Mouse (Mus musculus) T-helper 2 cell (primary cell): ENCODE measurements around the gene Ufm1.

ENCODE experiments used
- in situ Hi-C: fragments of 300-600 bp; cut with MboI, MseI; formaldehyde crosslinking; loops from one replicate; pipeline ENCODE4 v1.15.1; 2025; ENCODE audit warnings: high pct_unique_total_duplicates

Ufm1 gene

DNA sequence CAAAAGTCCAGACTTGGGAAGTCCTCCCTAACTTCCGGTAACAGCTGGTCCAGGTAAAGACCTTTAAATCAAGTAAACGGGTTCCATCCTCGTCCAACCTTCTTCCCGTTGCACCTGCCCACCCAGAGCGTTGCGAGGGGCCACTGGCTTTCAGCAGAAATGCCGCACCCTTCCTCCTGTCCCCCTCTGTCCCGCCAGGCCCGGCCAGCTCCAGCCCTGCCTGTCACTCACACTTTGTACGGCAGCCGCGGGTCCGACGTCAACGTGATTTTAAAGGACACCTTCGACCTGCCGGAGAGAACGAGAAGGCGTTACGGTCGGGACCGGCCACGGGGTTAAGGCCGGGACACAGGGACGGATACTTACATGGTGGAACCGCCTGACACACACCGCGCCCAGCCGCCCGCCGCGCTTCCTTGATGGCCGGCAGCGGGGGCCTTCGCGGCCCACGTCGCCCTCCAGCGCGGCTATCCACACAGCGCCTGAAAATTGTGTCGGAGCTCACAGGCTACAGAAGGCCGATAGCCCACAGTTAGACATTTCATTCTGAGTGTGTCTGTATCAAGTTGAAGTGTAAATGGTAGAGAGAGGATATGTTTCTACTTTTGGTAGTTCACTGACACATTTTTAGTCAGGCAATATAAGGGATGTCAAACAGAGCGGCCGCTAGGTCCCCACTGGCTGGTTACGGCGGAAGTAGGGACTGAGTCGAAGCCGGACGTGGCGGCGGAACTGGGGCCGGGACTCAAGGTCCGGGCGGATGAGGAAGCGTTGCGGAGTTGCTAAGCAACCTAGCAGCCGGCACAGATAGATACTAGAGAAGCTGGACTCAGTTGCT is at the start of gene Ufm1:
TSS of gene Ufm1 (minus strand) at position 448 of the 838 bp plus-strand sequence.
- in situ Hi-C loops, result loop anchor here (25.0 kb wide), 3 partner anchors 376 to 949 kb away; partner anchors contain the start of genes Alg5, Exosc8, Rfxap and Stoml3

GRCm38 (mm10) chr3:53890619-53891540 is 27.2 kb upstream of the Ufm1 start:
- in situ Hi-C loops, result no loop called here

DNA sequence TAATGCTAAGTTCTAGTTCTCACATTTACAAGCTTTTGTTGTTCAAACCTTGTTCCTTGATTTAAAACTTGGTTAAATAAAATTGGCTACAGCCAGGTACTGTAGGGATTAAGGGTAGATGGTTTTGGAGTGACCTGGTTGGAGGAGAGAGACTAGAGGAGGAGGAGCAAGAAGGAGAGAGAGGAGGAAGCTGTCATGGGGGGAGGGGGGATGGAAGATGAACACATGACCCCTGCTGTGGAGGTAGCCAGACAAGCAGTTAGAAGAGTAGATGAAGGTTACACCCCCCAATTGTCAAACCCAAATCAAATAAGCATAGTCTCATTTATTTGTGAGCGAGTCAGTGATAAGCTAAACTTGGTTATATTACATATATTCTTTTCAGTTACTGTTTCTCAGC is 8.0 kb upstream of the Ufm1 start:
- in situ Hi-C loops, result loop anchor here (25.0 kb wide), 3 partner anchors 384 to 941 kb away; partner anchors contain the start of genes Alg5, Exosc8, Rfxap and Stoml3

- in situ Hi-C loops, result loop anchor here (25.0 kb wide), 3 partner anchors 383 to 942 kb away; partner anchors contain the start of genes Alg5, Exosc8, Rfxap and Stoml3
Measured at GRCm38 (mm10) chr3:53870482-53870881, 6.9 kb upstream of the Ufm1 start.

GRCm38 (mm10) chr3:53869263-53869662 is 5.6 kb upstream of the Ufm1 start:
- in situ Hi-C loops, result loop anchor here (25.0 kb wide), 3 partner anchors 382 to 943 kb away; partner anchors contain the start of genes Alg5, Exosc8, Rfxap and Stoml3

DNA sequence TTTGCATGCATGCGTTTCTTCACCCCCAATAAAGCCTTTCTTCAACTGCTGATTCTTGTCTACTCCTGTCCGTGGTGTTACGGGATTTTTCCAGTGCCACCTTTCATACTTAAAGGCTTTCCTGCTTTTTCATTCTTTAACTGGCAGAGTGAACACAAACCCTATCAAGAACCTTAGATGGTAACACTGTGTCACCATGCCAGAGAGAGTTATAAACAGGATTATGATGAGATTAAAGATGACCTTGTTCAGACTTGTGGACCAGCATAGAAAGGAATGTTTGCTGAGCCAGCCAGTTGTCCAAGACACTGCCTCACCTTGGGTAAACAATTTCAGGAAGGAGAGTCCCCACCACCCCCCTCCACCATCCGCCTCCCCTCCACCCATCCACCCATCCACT is 4.6 kb upstream of the Ufm1 start:
- in situ Hi-C loops, result loop anchor here (25.0 kb wide), 3 partner anchors 381 to 944 kb away; partner anchors contain the start of genes Alg5, Exosc8, Rfxap and Stoml3

DNA sequence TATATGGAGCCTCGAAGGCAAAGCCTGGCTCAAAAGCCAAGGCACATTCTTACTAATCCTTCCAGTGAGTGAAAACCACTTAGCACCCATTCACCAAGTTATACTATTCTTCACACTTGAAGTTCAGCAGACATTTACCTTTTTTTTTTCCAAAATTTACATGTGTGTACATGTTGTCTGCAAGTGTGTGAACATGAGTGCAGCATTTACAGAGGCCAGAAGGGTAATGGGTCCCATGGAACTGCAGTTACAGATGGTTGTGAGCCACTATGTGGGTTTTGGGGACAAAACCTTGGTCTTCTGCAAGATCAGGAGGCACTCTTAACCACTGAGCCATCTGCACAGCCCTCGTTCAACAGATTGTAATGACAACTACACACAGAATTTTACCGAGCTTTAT is 8.8 kb downstream of the Ufm1 start:
- in situ Hi-C loops, result loop anchor here (25.0 kb wide), 3 partner anchors 368 to 957 kb away; partner anchors contain the start of genes Alg5, Exosc8, Rfxap and Stoml3

DNA sequence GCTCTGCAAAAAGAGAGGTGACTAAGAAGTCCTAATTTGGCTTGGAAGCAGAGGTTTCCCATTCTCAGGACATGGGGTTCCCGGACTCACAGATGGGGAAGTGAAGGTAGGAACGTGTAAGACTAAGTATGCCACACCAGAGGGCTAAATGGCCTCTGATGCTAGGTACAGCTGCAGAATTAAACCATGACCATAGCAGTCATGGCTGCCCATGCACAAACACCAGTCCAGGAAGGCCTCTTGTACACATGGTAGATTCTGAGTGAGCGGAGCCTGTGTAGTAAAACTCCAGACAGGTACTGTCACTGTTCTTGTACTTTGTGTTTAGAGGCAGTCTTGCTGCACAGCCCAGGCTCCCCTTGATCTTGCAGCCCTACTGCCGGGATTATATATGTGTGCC is 9.4 kb downstream of the Ufm1 start:
- in situ Hi-C loops, result loop anchor here (25.0 kb wide), 3 partner anchors 367 to 958 kb away; partner anchors contain the start of genes Alg5, Exosc8, Rfxap and Stoml3

DNA sequence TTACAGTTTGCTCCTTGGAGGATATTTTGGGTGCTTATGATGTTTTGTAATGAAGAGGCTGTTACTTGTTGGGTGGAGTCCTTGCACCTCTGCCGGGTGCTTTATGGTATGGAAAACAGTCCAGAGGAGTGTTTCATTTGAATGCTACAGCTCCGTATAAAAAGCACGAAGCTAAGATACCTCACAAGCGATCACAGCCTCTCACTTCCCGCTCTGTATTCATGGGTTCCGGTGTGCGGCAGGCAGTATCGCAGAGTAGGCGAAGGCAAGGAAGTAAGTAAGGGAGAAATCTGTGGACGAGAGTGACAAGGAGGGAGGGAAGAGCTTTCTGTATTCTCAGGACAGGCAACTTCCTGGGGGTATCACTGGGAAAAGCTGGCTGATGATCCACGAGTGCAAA is 15.4 kb downstream of the Ufm1 start:
- in situ Hi-C loops, result no loop called here

GRCm38 (mm10) chr3:53847726-53848125 is 15.9 kb downstream of the Ufm1 start:
- in situ Hi-C loops, result no loop called here

- in situ Hi-C loops, result no loop called here
Measured at GRCm38 (mm10) chr3:53846206-53846928, 17.3 kb downstream of the Ufm1 start.

DNA sequence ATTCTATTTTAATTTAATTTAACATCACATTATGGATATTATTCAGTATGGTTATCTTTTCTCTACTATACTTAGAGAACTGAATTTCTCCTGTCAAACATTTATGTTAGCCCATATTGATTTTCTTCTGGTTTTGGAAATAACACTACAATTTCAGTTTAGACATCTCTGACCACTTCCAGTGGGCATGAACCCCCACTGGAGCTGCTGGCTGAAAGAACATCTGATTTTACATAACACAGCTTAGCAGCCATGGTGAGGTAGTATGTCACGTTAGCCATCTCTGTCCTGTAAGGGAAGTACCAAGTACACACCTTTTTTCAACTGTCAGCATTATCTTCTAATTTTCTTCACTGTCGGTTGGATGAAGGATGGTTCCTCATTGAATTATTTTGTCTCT is 18.8 kb downstream of the Ufm1 start, which contains the start of gene Gm10985:
TSS of gene Gm10985 (plus strand) at position 301 of the 400 bp plus-strand sequence.
- in situ Hi-C loops, result no loop called here

DNA sequence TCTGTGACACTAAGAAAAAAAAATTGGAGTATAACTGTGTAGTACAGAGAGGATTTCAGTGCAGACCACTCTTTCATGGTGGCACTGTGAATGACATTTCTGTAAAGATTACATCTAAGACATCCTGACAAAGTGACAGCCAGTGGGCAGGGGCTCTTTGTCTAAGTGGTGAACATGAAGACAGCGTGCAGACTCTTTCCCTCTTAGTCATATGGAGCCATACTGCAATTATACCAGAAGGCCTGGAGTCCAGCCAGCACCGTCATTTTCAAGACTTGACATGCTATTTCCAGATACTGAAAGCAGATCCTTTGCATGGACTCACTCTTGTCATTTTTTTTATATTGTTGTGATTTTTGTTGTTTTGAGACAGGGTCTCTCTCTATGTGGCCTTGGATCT is 29.4 kb downstream of the Ufm1 start:
- in situ Hi-C loops, result no loop called here

GRCm38 (mm10) chr3:53813421-53813977 is 50.1 kb downstream of the Ufm1 start:
- in situ Hi-C loops, result no loop called here
